Mouse (Mus musculus) stomach, embryonic 15.5 days (tissue): ENCODE measurements around the gene Hes7. TPM values are rescaled to one million over a fixed set of nuclear protein-coding genes. Genes with fewer than 3 reads are reported as not detected.
"Not testable (repeated sequence)": the region's sequence is repeated elsewhere in the genome, so short reads cannot be mapped to it uniquely, and the experiment has no call there.

Source experiments
- ATAC-seq: fragments of 200-750 bp; cut with Nextera tagmentation; 2 replicates; pipeline ENCODE4 v1.8.0; 2017; ENCODE audit warnings: low read depth, moderate number of reproducible peaks, moderate TSS enrichment; ENCODE audit not compliant: insufficient read depth, low FRiP score
- H3K27ac ChIP-seq: fragments of 300-500 bp; sonication (generic); 2 replicates; pipeline ENCODE4 v1.5.1; 2015; ENCODE audit warnings: mild to moderate bottlenecking, inconsistent platforms
- H3K27me3 ChIP-seq: fragments of 300-500 bp; sonication (generic); replicated peaks from 2 replicates; pipeline ENCODE4 v1.6.1; 2015; ENCODE audit warnings: inconsistent platforms
- H3K36me3 ChIP-seq: fragments of 300-500 bp; sonication (generic); 2 replicates; pipeline ENCODE4 v1.6.1; 2015; ENCODE audit warnings: inconsistent platforms
- H3K4me1 ChIP-seq: fragments of 300-500 bp; sonication (generic); 2 replicates; pipeline ENCODE4 v1.6.1; 2015; ENCODE audit warnings: inconsistent platforms
- H3K4me2 ChIP-seq: fragments of 300-500 bp; sonication (generic); 2 replicates; pipeline ENCODE4 v1.6.1; 2015; ENCODE audit warnings: mild to moderate bottlenecking, inconsistent platforms
- H3K4me3 ChIP-seq: fragments of 300-500 bp; sonication (generic); replicated peaks from 2 replicates; pipeline ENCODE4 v1.5.1; 2015; ENCODE audit warnings: inconsistent platforms
- H3K9ac ChIP-seq: fragments of 300-500 bp; sonication (generic); 2 replicates; pipeline ENCODE4 v1.6.1; 2015; ENCODE audit warnings: inconsistent platforms
- H3K9me3 ChIP-seq: fragments of 300-500 bp; sonication (generic); 2 replicates; pipeline ENCODE4 v1.6.1; 2016; ENCODE audit warnings: inconsistent platforms
- WGBS: fragments of 180-500 bp; shearing (Covaris S2); methylation state at CpG from one replicate; pipeline ENCODE4 v1.1.7; 2015; 5-methylcytosine and 5-hydroxymethylcytosine counted together
- polyA plus RNA-seq: library from polyadenylated mRNA; unstranded; fragments of >200 nt; fragmentation: Nextera tagmentation; extraction: Ambion mirVana; gene quantifications from 2 replicates; pipeline ENCODE4 v1.2.1, GENCODE M21; 2015

The Hes7 gene
- polyA plus RNA-seq, 1 experiment from 2014 or later, result 0.76 TPM

DNA sequence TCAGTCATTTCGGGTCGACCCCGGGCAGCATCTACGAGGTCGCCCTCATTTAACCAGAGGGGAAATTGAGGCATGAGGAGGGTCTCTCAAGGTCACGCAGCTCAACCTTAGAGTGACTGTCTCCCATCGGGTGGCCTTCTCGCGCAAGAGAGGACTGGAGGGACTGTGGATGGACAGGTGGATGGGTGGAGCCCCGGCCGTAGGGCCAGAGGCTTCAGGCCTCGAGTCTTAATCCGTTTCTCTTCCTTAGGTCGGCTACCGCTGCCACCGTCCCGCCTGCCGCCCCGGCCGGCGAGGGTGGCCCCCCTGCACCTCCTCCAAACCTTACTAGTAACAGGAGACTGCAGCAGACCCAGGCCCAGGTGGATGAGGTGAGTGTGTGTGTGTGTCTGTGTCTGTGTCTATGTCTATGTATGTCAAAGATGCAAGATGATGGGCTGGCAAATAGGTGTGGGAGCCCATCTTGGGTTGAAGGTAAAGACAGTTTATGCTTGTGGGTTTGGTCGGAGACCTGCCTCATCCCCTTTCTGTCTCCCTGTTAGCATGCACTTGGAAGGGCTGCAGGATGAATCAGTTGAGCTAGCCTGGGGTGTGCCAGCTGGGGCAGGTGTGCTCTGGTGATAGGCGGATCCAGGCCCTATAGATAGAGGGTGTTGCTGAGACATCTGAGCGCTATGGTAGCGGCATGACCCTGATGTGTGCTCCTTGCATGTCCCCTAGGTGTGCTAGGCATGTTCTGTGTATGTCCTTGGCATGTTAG, 31.2 kb upstream of the Hes7 start:
- H3K9me3 ChIP-seq, result no peaks in the 10 kb centered on the region
- no peaks in the 10 kb centered on the region for H3K27me3 ChIP-seq
- WGBS, result 11% methylated on average over 25 of the region's 25 CpGs
- H3K4me3 ChIP-seq, result peak overlapping the region; percentile 84
- no peak; the same call in 1 of the 2 replicates for ATAC-seq
- H3K9ac ChIP-seq, result peak overlapping the region; percentile 99
- H3K36me3 ChIP-seq, result 0 out of 2 replicates have a peak, but pooled peaks cover 8% of the 10 kb centered on the region
- H3K4me2 ChIP-seq, result peak overlapping the region; percentile 91
- peak overlapping the region; percentile 89 for H3K27ac ChIP-seq
- peaks cover 21% of the 10 kb centered on the region for H3K4me1 ChIP-seq

GRCm38 (mm10) chr11:69089616-69090290, 30.5 kb upstream of the Hes7 start:
- peak overlapping the region; percentile 91 for H3K4me2 ChIP-seq
- H3K9ac ChIP-seq, result peak overlapping the region; percentile 99
- peak overlapping the region; percentile 84 for H3K4me3 ChIP-seq
- H3K36me3 ChIP-seq, result 0 out of 2 replicates have a peak, but pooled peaks cover 8% of the 10 kb centered on the region
- H3K9me3 ChIP-seq, result no peaks in the 10 kb centered on the region
- H3K4me1 ChIP-seq, result peaks cover 21% of the 10 kb centered on the region
- H3K27ac ChIP-seq, result 0 out of 2 replicates have a peak overlapping the region, but pooled peaks have one; percentile 16
- no peak for ATAC-seq
- no peaks in the 10 kb centered on the region for H3K27me3 ChIP-seq
- 83% methylated on average over 12 of the region's 12 CpGs for WGBS

GRCm38 (mm10) chr11:69090367-69090766, 29.8 kb upstream of the Hes7 start:
- 52% methylated on average over 6 of the region's 6 CpGs for WGBS
- Histone ChIP-seq H3K27me3 (no peaks in the 10 kb centered on the region), H3K4me2 (peak overlapping the region; percentile 91), H3K4me1 (peaks cover 21% of the 10 kb centered on the region), H3K4me3 (peak overlapping the region; percentile 84), H3K27ac (no peak overlapping the region), H3K9me3 (no peaks in the 10 kb centered on the region), H3K36me3 (0 out of 2 replicates have a peak, but pooled peaks cover 8% of the 10 kb centered on the region), H3K9ac (no peak overlapping the region)
- no peak for ATAC-seq

DNA sequence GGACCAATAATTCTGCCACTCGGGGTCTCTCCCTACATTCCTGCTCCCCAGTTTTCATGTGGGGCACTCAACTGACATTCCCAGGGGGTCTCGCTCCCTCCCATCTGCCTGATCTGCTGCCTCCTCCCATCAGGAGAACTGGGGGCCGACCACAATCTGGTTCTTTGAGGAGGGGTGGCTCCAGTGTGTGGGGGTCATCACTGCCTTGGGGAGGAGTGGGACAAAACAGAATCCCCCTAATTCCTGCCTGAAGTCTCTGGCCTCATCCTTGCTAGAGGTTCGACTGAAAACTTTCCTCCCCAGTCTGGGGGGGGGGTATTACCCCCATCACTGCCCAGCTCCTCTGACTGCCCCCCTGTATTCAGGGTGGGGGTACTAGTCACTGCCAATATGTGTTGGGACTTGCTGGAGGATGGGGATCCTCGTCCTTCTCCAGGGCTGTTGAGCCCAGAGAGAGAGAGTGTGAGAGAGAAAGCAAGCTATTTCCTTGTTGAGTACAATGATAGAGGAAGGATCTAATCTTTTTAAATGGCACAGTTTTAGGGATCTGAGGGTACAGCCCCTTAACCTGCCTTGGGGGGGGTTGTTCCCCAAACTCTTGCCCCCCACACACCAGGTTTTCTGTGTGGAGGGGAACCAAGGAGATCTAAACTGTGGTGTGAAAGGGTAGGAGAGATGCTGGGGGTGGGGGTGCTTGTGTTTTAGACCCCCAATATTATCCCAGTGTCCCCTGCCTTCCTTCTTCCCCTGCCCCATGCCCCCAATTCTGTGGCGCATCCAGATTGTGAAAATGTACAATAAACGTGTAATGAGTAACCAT, 28.4 kb upstream of the Hes7 start:
- Histone ChIP-seq H3K9ac (no peak overlapping the region), H3K4me1 (peaks cover 21% of the 10 kb centered on the region), H3K4me2 (no peak overlapping the region), H3K9me3 (no peaks in the 10 kb centered on the region), H3K4me3 (no peak overlapping the region), H3K36me3 (0 out of 2 replicates have a peak, but pooled peaks cover 8% of the 10 kb centered on the region), H3K27me3 (no peaks in the 10 kb centered on the region), H3K27ac (0 out of 2 replicates have a peak overlapping the region, but pooled peaks have one; percentile 28)
- ATAC-seq, result no peak
- WGBS, result 67% methylated on average over 7 of the region's 7 CpGs

DNA sequence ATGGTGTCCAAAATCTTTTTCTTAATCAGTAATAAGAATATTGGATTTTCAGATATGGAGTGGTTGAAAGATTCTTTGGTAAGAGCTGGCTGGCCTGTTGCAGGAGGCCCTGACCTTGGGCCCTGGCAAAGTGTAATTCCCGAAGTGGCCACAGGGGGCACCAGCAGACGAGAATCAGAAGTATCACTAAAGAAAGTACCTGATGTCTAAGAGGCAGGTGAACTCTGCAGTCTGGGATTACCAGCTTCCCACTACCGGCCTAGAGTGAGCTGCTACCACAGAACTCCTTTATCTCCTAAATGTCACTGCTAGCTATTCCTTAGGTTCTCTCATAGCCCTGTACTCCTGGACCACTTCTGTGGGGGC, 27.8 kb upstream of the Hes7 start:
- Histone ChIP-seq H3K4me1 (peaks cover 24% of the 10 kb centered on the region), H3K4me2 (no peak overlapping the region), H3K27ac (no peak overlapping the region), H3K36me3 (0 out of 2 replicates have a peak, but pooled peaks cover 8% of the 10 kb centered on the region), H3K4me3 (no peak overlapping the region), H3K27me3 (no peaks in the 10 kb centered on the region), H3K9ac (no peak overlapping the region), H3K9me3 (no peaks in the 10 kb centered on the region)
- ATAC-seq, result no peak
- WGBS, result under 1% methylated on average over 3 of the region's 3 CpGs

GRCm38 (mm10) chr11:69092871-69093270, 27.3 kb upstream of the Hes7 start:
- no peaks in the 10 kb centered on the region for H3K27me3 ChIP-seq
- no peak overlapping the region for H3K27ac ChIP-seq
- no peak for ATAC-seq
- H3K9ac ChIP-seq, result no peak overlapping the region
- H3K4me2 ChIP-seq, result no peak overlapping the region
- 77% methylated on average over 4 of the region's 4 CpGs for WGBS
- H3K4me1 ChIP-seq, result peaks cover 25% of the 10 kb centered on the region
- H3K9me3 ChIP-seq, result no peaks in the 10 kb centered on the region
- H3K4me3 ChIP-seq, result no peak overlapping the region
- H3K36me3 ChIP-seq, result 0 out of 2 replicates have a peak, but pooled peaks cover 8% of the 10 kb centered on the region

DNA sequence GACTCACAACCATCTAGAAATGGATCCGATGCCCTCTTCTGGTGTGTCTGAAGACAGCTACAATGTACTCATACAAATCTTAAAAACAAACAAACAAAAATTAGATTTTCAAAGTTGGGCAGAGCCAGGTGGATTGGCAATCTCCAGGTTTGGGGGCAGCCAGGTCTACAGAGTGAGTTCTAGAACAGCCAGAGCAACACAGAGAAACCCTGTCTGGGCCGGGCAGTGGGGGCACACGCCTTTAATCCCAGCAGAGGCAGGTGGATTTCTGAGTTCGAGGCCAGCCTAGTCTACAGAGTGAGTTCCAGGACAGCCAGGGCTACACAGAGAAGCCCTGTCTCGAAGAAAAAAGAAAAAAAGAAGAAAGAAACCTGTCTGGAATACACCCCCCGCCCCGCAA, 26.3 kb upstream of the Hes7 start:
- H3K4me2 ChIP-seq, H3K4me3 ChIP-seq, H3K9ac ChIP-seq, H3K36me3 ChIP-seq, H3K27me3 ChIP-seq, H3K9me3 ChIP-seq, ATAC-seq: not testable (repeated sequence)
- WGBS, result 86% methylated on average over 7 of the region's 7 CpGs
- peaks cover 31% of the 10 kb centered on the region for H3K4me1 ChIP-seq
- H3K27ac ChIP-seq, result peak overlapping the region; percentile 77; the same call in 1 of the 2 replicates

- WGBS, result under 1% methylated on average over 37 of the region's 37 CpGs
- H3K36me3 ChIP-seq, result 0 out of 2 replicates have a peak, but pooled peaks cover 8% of the 10 kb centered on the region
- peak within 1 kb of the TSS; percentile 77 for H3K9ac ChIP-seq
- peaks cover 31% of the 10 kb centered on the region for H3K4me1 ChIP-seq
- peak; percentile 89 for ATAC-seq
- H3K4me3 ChIP-seq, result peak within 1 kb of the TSS; percentile 66
- H3K4me2 ChIP-seq, result peak within 1 kb of the TSS; percentile 91
- peak within 1 kb of the TSS; percentile 98 for H3K27ac ChIP-seq
- H3K27me3 ChIP-seq, result no peaks in the 10 kb centered on the region
- no peaks in the 10 kb centered on the region for H3K9me3 ChIP-seq
These were observed 25.3 kb upstream of the Hes7 start, which contains the start of gene Per1 for GRCm38 (mm10) chr11:69094697-69095429. TSS of gene Per1 (plus strand) at chr11:69095217.

GRCm38 (mm10) chr11:69095511-69096231, 24.5 kb upstream of the Hes7 start:
- Histone ChIP-seq H3K4me3 (peak overlapping the region; percentile 66), H3K9ac (peak overlapping the region; percentile 77), H3K4me2 (peak overlapping the region; percentile 91), H3K4me1 (peaks cover 33% of the 10 kb centered on the region), H3K36me3 (peaks cover 9% of the 10 kb centered on the region), H3K27me3 (no peaks in the 10 kb centered on the region), H3K9me3 (no peaks in the 10 kb centered on the region), H3K27ac (peak overlapping the region; percentile 98)
- ATAC-seq, result no peak
- 3% methylated on average over 27 of the region's 27 CpGs for WGBS

DNA sequence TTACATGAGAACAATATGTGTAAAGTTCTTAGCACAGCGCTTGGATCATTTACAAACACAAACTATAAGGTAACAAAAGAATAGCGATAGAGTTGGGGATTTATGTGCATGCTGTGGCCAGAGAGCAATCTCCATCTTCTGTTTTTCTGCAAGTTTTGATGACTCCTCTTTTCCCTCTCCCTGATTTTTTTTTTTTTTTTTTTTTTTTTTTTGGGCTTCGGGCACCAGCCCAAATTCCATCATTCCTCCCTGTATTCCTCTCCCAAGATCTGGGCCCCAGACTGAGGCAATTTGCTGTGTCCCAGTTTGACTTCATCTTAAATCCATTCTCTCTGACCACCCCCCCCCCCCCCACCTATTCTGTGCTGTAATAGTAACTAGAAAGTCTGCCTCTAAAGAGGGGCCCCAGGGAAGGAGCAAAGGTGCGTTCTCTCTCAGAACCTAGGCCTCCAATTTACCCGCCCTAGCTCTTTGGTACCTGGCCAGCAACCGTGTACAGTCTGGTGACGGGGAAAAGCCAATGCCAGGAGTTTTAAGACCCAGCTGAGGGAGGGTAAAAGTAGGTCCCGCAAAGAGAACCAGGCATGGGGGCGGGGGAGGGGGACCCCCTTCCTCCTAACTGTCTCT, 23.7 kb upstream of the Hes7 start:
- WGBS, result 10% methylated on average over 9 of the region's 9 CpGs
- H3K27me3 ChIP-seq, result no peaks in the 10 kb centered on the region
- H3K36me3 ChIP-seq, result peaks cover 13% of the 10 kb centered on the region
- peak; percentile 1; the same call in 1 of the 2 replicates for ATAC-seq
- peaks cover 34% of the 10 kb centered on the region for H3K4me1 ChIP-seq
- peak overlapping the region; percentile 91 for H3K4me2 ChIP-seq
- H3K9ac ChIP-seq, result peak overlapping the region; percentile 77; the same call in 1 of the 2 replicates
- H3K4me3 ChIP-seq, result peak overlapping the region; percentile 66
- no peaks in the 10 kb centered on the region for H3K9me3 ChIP-seq
- peak overlapping the region; percentile 98 for H3K27ac ChIP-seq
